Mouse (Mus musculus): ENCODE data around the gene Frmd7. TPM values are rescaled to one million over a fixed set of nuclear protein-coding genes. Genes with fewer than 3 reads are reported as not detected.

Frmd7 gene
- total RNA-seq (2022), result 1 to 10 TPM in 2 of 4 experiments, under 1 TPM in 2; 0.87 to 2.0 (median 1.0) TPM

GRCm38 (mm10) chrX:50942610-50943009, at the start of gene Frmd7:
Gene Frmd7, minus strand, starts transcription at chrX:50942710.
- no peak for DNase-seq (ENCODE audit: low spot score in 2 of 2)

GRCm38 (mm10) chrX:50991324-50991723, 48.8 kb upstream of the Frmd7 start:
- DNase-seq (ENCODE audit: low spot score in 2 of 2), result no peak

- no peak for DNase-seq (ENCODE audit: low spot score in 2 of 2)
These were observed 47.4 kb upstream of the Frmd7 start for GRCm38 (mm10) chrX:50989940-50990339.

- no peak for DNase-seq (ENCODE audit: low spot score in 2 of 2)
These were observed 46.1 kb upstream of the Frmd7 start for GRCm38 (mm10) chrX:50988581-50988980.

GRCm38 (mm10) chrX:50978428-50978827, 35.9 kb upstream of the Frmd7 start:
- peak in 1 of 2 experiments; percentile 12 for DNase-seq (ENCODE audit: low spot score in 2 of 2)

GRCm38 (mm10) chrX:50972145-50972544, 29.6 kb upstream of the Frmd7 start:
- no peak for DNase-seq (ENCODE audit: low spot score in 2 of 2)

GRCm38 (mm10) chrX:50969907-50970306, 27.4 kb upstream of the Frmd7 start:
- no peak for DNase-seq (ENCODE audit: low spot score in 2 of 2)

- DNase-seq (ENCODE audit: low spot score in 2 of 2), result no peak
These were observed 25.8 kb upstream of the Frmd7 start for GRCm38 (mm10) chrX:50968157-50968932.

GRCm38 (mm10) chrX:50965157-50965556, 22.6 kb upstream of the Frmd7 start:
- no peak for DNase-seq (ENCODE audit: low spot score in 2 of 2)

GRCm38 (mm10) chrX:50962955-50963354, 20.4 kb upstream of the Frmd7 start:
- no peak for DNase-seq (ENCODE audit: low spot score in 2 of 2)

GRCm38 (mm10) chrX:50948633-50949032, 6.1 kb upstream of the Frmd7 start:
- no peak for DNase-seq (ENCODE audit: low spot score in 2 of 2)

GRCm38 (mm10) chrX:50948116-50948515, 5.6 kb upstream of the Frmd7 start:
- DNase-seq (ENCODE audit: low spot score in 2 of 2), result no peak

GRCm38 (mm10) chrX:50937117-50937516, 5.4 kb downstream of the Frmd7 start:
- no peak for DNase-seq (ENCODE audit: low spot score in 2 of 2)

GRCm38 (mm10) chrX:50930309-50930708, 12.2 kb downstream of the Frmd7 start:
- DNase-seq (ENCODE audit: low spot score in 2 of 2), result no peak

- no peak for DNase-seq (ENCODE audit: low spot score in 2 of 2)
These were observed 15.5 kb downstream of the Frmd7 start for GRCm38 (mm10) chrX:50926893-50927545.

GRCm38 (mm10) chrX:50924629-50925364, 17.7 kb downstream of the Frmd7 start:
- DNase-seq (ENCODE audit: low spot score in 2 of 2), result no peak

GRCm38 (mm10) chrX:50918754-50919153, 23.8 kb downstream of the Frmd7 start:
- no peak for DNase-seq (ENCODE audit: low spot score in 2 of 2)

- DNase-seq (ENCODE audit: low spot score in 2 of 2), result no peak
These were observed 25.1 kb downstream of the Frmd7 start for GRCm38 (mm10) chrX:50917389-50917788.

- no peak for DNase-seq (ENCODE audit: low spot score in 2 of 2)
These were observed 32.6 kb downstream of the Frmd7 start for GRCm38 (mm10) chrX:50909915-50910314.

GRCm38 (mm10) chrX:50903497-50903896, 39.0 kb downstream of the Frmd7 start:
- no peak for DNase-seq (ENCODE audit: low spot score in 2 of 2)

GRCm38 (mm10) chrX:50887999-50888398, 54.5 kb downstream of the Frmd7 start:
- DNase-seq (ENCODE audit: low spot score in 2 of 2), result no peak

Measured in left cerebral cortex, adult 8-10 months (tissue).